Mouse (Mus musculus) CH12.LX (cell line): Measurements from ENCODE around the gene Rps18. TPM values are rescaled to one million over a fixed set of nuclear protein-coding genes. Genes with fewer than 3 reads are reported as not detected.

ENCODE experiments used
- DNase-seq: peaks from one replicate; pipeline ENCODE4 v3.0.0-alpha.2; 2013; ENCODE audit errors: extremely low read depth
- H3K27ac ChIP-seq: 2 replicates; pipeline ENCODE4 v1.5.1; 2012; ENCODE audit warnings: low read depth, mild to moderate bottlenecking, control low read depth, moderate library complexity; ENCODE audit not compliant: insufficient read depth
- H3K27me3 ChIP-seq: replicated peaks from 2 replicates; pipeline ENCODE3; 2012; ENCODE audit warnings: inconsistent platforms
- H3K36me3 ChIP-seq, 2 experiments: replicated peaks in 1 of 2; 2 replicates each; pipeline versions ENCODE3 to v1.6.1; 2012; ENCODE audit warnings: inconsistent platforms in 1 of 2, low read length in 1 of 2, mild to moderate bottlenecking in 1 of 2, mixed read lengths in 1 of 2, moderate library complexity in 1 of 2; ENCODE audit not compliant: control insufficient read depth in 1 of 2, insufficient read depth in 1 of 2
- H3K4me1 ChIP-seq, 2 experiments: 2 replicates each; pipeline ENCODE4 v1.6.1; 2012; ENCODE audit warnings: inconsistent platforms in 1 of 2, moderate library complexity in 1 of 2; ENCODE audit not compliant: insufficient read depth in 2 of 2, control insufficient read depth in 1 of 2
- H3K4me2 ChIP-seq: 2 replicates; pipeline ENCODE4 v1.6.1; 2012; ENCODE audit warnings: low read depth, mild to moderate bottlenecking, control low read depth; ENCODE audit not compliant: poor library complexity, insufficient read depth, severe bottlenecking
- H3K4me3 ChIP-seq, 3 experiments: fragments of 150-350 bp in 1 of 3; sonication (generic) in 1 of 3; replicated peaks in 1 of 3; 2 replicates each; pipeline versions ENCODE3 to v1.5.1; 2011 to 2012; ENCODE audit warnings: low read depth in 2 of 3, low read length in 2 of 3, mild to moderate bottlenecking in 2 of 3, moderate library complexity in 2 of 3, control low read depth in 1 of 3, improper control_type of control experiment in 1 of 3, inconsistent platforms in 1 of 3, mixed read lengths in 1 of 3; ENCODE audit not compliant: poor library complexity in 1 of 3
- H3K79me2 ChIP-seq: replicated peaks from 2 replicates; pipeline ENCODE4 v1.6.1; 2012; ENCODE audit warnings: mild to moderate bottlenecking, moderate library complexity; ENCODE audit not compliant: control insufficient read depth, poor library complexity, insufficient read depth, severe bottlenecking; ENCODE audit errors: extremely low read depth
- H3K9ac ChIP-seq: 2 replicates; pipeline ENCODE4 v1.6.1; 2012; ENCODE audit warnings: low read depth, mild to moderate bottlenecking, control low read depth, moderate library complexity; ENCODE audit not compliant: insufficient read depth
- H3K9me3 ChIP-seq: replicated peaks from 2 replicates; pipeline ENCODE3; 2012; ENCODE audit warnings: low read length, inconsistent platforms, mixed read lengths
- CHD1 ChIP-seq: IDR thresholded peaks from 2 replicates; pipeline ENCODE4 v1.6.1; 2012; ENCODE audit warnings: low read depth, low read length, improper control_type of control experiment, inconsistent platforms
- CHD2 ChIP-seq: IDR thresholded peaks from 2 replicates; pipeline ENCODE4 v1.6.1; 2011; ENCODE audit warnings: low read length, improper control_type of control experiment
- CTCF ChIP-seq, 2 experiments: IDR thresholded peaks in 1 of 2; conservative IDR thresholded peaks in 1 of 2; 2 replicates each; pipeline ENCODE4 v1.5.1; 2011 to 2012; ENCODE audit warnings: low read depth in 2 of 2, low read length in 2 of 2, improper control_type of control experiment in 1 of 2, inconsistent platforms in 1 of 2, mild to moderate bottlenecking in 1 of 2, moderate library complexity in 1 of 2
- E2F4 ChIP-seq: IDR thresholded peaks from 2 replicates; pipeline ENCODE4 v1.6.1; 2011; ENCODE audit warnings: low read depth, low read length, improper control_type of control experiment; ENCODE audit not compliant: insufficient replicate concordance
- ELF1 ChIP-seq: IDR thresholded peaks from 2 replicates; pipeline ENCODE4 v1.6.1; 2014; ENCODE audit warnings: low read depth, mild to moderate bottlenecking, inconsistent platforms, low read length, improper control_type of control experiment
- EP300 ChIP-seq: IDR thresholded peaks from 2 replicates; pipeline ENCODE4 v1.6.1; 2011; ENCODE audit warnings: low read length, improper control_type of control experiment
- GABPA ChIP-seq: IDR thresholded peaks from 2 replicates; pipeline ENCODE4 v1.6.1; 2012; ENCODE audit warnings: low read depth, low read length, improper control_type of control experiment, inconsistent platforms; ENCODE audit not compliant: insufficient replicate concordance
- HCFC1 ChIP-seq: IDR thresholded peaks from 2 replicates; pipeline ENCODE4 v1.6.1; 2012; ENCODE audit warnings: low read depth, mild to moderate bottlenecking, inconsistent platforms, low read length, improper control_type of control experiment
- IRF4 ChIP-seq: IDR thresholded peaks from 2 replicates; pipeline ENCODE4 v1.6.1; 2014; ENCODE audit warnings: low read depth, mild to moderate bottlenecking, inconsistent platforms, low read length, improper control_type of control experiment
- JUN ChIP-seq: IDR thresholded peaks from 2 replicates; pipeline ENCODE4 v1.6.1; 2011; ENCODE audit warnings: low read depth, mild to moderate bottlenecking, low read length, improper control_type of control experiment, moderate library complexity; ENCODE audit not compliant: insufficient read depth
- JUND ChIP-seq: conservative IDR thresholded peaks from 2 replicates; pipeline ENCODE4 v1.6.1; 2011; ENCODE audit warnings: low read depth, low read length, improper control_type of control experiment
- KAT2A ChIP-seq: IDR thresholded peaks from 2 replicates; pipeline ENCODE4 v1.6.1; 2012; ENCODE audit warnings: low read length, improper control_type of control experiment, inconsistent platforms; ENCODE audit not compliant: insufficient replicate concordance
- MAFK ChIP-seq: IDR thresholded peaks from 2 replicates; pipeline ENCODE4 v1.6.1; 2011; ENCODE audit warnings: low read length, improper control_type of control experiment; ENCODE audit not compliant: insufficient replicate concordance
- MAX ChIP-seq: IDR thresholded peaks from 2 replicates; pipeline ENCODE4 v1.6.1; 2011; ENCODE audit warnings: low read length, improper control_type of control experiment
- MAZ ChIP-seq: IDR thresholded peaks from 2 replicates; pipeline ENCODE4 v1.6.1; 2012; ENCODE audit warnings: low read depth, mild to moderate bottlenecking, inconsistent platforms, low read length, improper control_type of control experiment, moderate library complexity
- MEF2A ChIP-seq: IDR thresholded peaks from 2 replicates; pipeline ENCODE4 v1.6.1; 2014; ENCODE audit warnings: low read depth, mild to moderate bottlenecking, inconsistent platforms, low read length, improper control_type of control experiment, borderline replicate concordance
- MXI1 ChIP-seq: IDR thresholded peaks from 2 replicates; pipeline ENCODE4 v1.6.1; 2011; ENCODE audit warnings: mild to moderate bottlenecking, low read depth, low read length, improper control_type of control experiment
- MYC ChIP-seq: IDR thresholded peaks from 2 replicates; pipeline ENCODE4 v1.6.1; 2011; ENCODE audit warnings: low read depth, mild to moderate bottlenecking, improper control_type of control experiment, low read length
- NELFE ChIP-seq: IDR thresholded peaks from 2 replicates; pipeline ENCODE4 v1.6.1; 2011; ENCODE audit warnings: low read depth, low read length, improper control_type of control experiment
- NRF1 ChIP-seq: IDR thresholded peaks from 2 replicates; pipeline ENCODE4 v1.6.1; 2014; ENCODE audit warnings: low read depth, mild to moderate bottlenecking, inconsistent platforms, low read length, improper control_type of control experiment, moderate library complexity
- PAX5 ChIP-seq: IDR thresholded peaks from 2 replicates; pipeline ENCODE4 v1.6.1; 2012; ENCODE audit warnings: low read length, inconsistent platforms, mixed read lengths
- POLR2A ChIP-seq: IDR thresholded peaks from 2 replicates; pipeline ENCODE4 v1.6.1; 2011; ENCODE audit warnings: low read depth, mild to moderate bottlenecking, improper control_type of control experiment, low read length
- RAD21 ChIP-seq: IDR thresholded peaks from 2 replicates; pipeline ENCODE4 v1.6.1; 2011; ENCODE audit warnings: low read depth, mild to moderate bottlenecking, low read length, improper control_type of control experiment, moderate library complexity
- RCOR1 ChIP-seq: conservative IDR thresholded peaks from 2 replicates; pipeline ENCODE4 v1.6.1; 2012; ENCODE audit warnings: low read depth, mild to moderate bottlenecking, inconsistent platforms, low read length, improper control_type of control experiment
- SIN3A ChIP-seq: IDR thresholded peaks from 2 replicates; pipeline ENCODE4 v1.6.1; 2012; ENCODE audit warnings: low read length, improper control_type of control experiment, inconsistent platforms
- SMC3 ChIP-seq: IDR thresholded peaks from 2 replicates; pipeline ENCODE4 v1.6.1; 2011; ENCODE audit warnings: low read depth, low read length, improper control_type of control experiment
- TBP ChIP-seq: conservative IDR thresholded peaks from 2 replicates; pipeline ENCODE4 v1.6.1; 2011; ENCODE audit warnings: low read depth, low read length, improper control_type of control experiment
- TCF12 ChIP-seq: IDR thresholded peaks from 2 replicates; pipeline ENCODE4 v1.6.1; 2014; ENCODE audit warnings: low read depth, mild to moderate bottlenecking, inconsistent platforms, low read length, improper control_type of control experiment
- UBTF ChIP-seq: IDR thresholded peaks from 2 replicates; pipeline ENCODE4 v1.6.1; 2012; ENCODE audit warnings: low read depth, mild to moderate bottlenecking, inconsistent platforms, low read length, improper control_type of control experiment, moderate library complexity
- USF1 ChIP-seq: IDR thresholded peaks from 2 replicates; pipeline ENCODE4 v1.6.1; 2014; ENCODE audit warnings: low read depth, mild to moderate bottlenecking, inconsistent platforms, low read length, improper control_type of control experiment
- USF2 ChIP-seq: conservative IDR thresholded peaks from 2 replicates; pipeline ENCODE4 v1.6.1; 2011; ENCODE audit warnings: low read depth, low read length, improper control_type of control experiment
- ZC3H11A ChIP-seq: IDR thresholded peaks from 2 replicates; pipeline ENCODE4 v1.6.1; 2012; ENCODE audit warnings: low read depth, mild to moderate bottlenecking, inconsistent platforms, low read length, improper control_type of control experiment
- ZKSCAN1 ChIP-seq: IDR thresholded peaks from 2 replicates; pipeline ENCODE4 v1.6.1; 2012; ENCODE audit warnings: low read depth, inconsistent platforms, low read length, improper control_type of control experiment, borderline replicate concordance
- ZMIZ1 ChIP-seq: IDR thresholded peaks from 2 replicates; pipeline ENCODE4 v1.6.1; 2012; ENCODE audit warnings: low read depth, mild to moderate bottlenecking, inconsistent platforms, low read length, improper control_type of control experiment
- dilution Hi-C: fragments of 300-500 bp; cut with MboI; formaldehyde crosslinking; loops from 2 replicates; pipeline ENCODE4 v1.14.3; 2020; ENCODE audit warnings: low sequenced_read_pairs; ENCODE audit not compliant: extremely low pct_unique_long_range_greater_than_20kb, extremely low pct_ligation_motif_present
- in situ Hi-C: fragments of 300-500 bp; cut with MboI; formaldehyde crosslinking; loops from 3 replicates; pipeline ENCODE4 v1.14.3; 2019; ENCODE audit warnings: low sequenced_read_pairs, low pct_ligation_motif_present, low pct_unique_long_range_greater_than_20kb, mixed read lengths
- polyA plus RNA-seq: library from polyadenylated mRNA; unstranded; fragments of >175 nt; gene quantifications from 2 replicates; pipeline ENCODE4 v1.2.1, GENCODE M21; 2012; ENCODE audit warnings: low read depth; ENCODE audit not compliant: insufficient read length
- total RNA-seq, 2 experiments: library from RNA; depleted of rRNA; stranded (reverse); fragments of 300-350 nt in 1 of 2; fragments of >200 nt in 1 of 2; gene quantifications; 2 replicates each; pipeline ENCODE4 v1.2.3; 2012 to 2014

Rps18 gene
- total and polyA plus RNA-seq, 3 experiments: 246 to 991 (median 302) TPM

GRCm38 (mm10) chr17:33915671-33916250 lies 40.0 kb downstream of the Rps18 start, which contains the start of the genes Tapbp and Zbtb22:
Gene Tapbp (plus strand): TSS chr17:33915899.
Gene Zbtb22 (plus strand): TSS chr17:33915904.
- TF ChIP-seq SMC3 (no peak), MAX (no peak), NRF1 (peak; percentile 46; the same call in 1 of the 2 replicates), TBP (peak; percentile 37; the same call in 1 of the 2 replicates), USF1 (no peak), HCFC1 (peak; percentile 79), JUND (no peak), GABPA (no peak), MYC (no peak), RAD21 (no peak), NELFE (no peak), CTCF (conservative IDR thresholded peaks at IDR 0.05 in 1 of 2, IDR thresholded peaks at IDR 0.05 in 1 of 2; ENCODE audit: low read depth in 2 of 2, low read length in 2 of 2) (no peak), KAT2A (no peak), ELF1 (peak; percentile 89), PAX5 (no peak), CHD1 (no peak), IRF4 (peak; percentile 43; the same call in 1 of the 2 replicates), E2F4 (no peak), SIN3A (peak; percentile 100), POLR2A (peak; percentile 60), JUN (no peak), MAZ (peak; percentile 96), ZC3H11A (no peak), ZMIZ1 (no peak), ZKSCAN1 (no peak), MXI1 (peak; percentile 85), UBTF (no peak), MAFK (no peak), EP300 (no peak), CHD2 (peak; percentile 90), TCF12 (peak; percentile 47), MEF2A (no peak), USF2 (peak; percentile 64), RCOR1 (no peak)
- Histone ChIP-seq H3K27me3 (no peaks in the 10 kb centered on the region), H3K27ac (peak within 1 kb of the TSS; percentile 22; the same call in 1 of the 2 replicates), H3K36me3 (peaks cover 49 to 61% of the 10 kb centered on the region in 2 experiments), H3K79me2 (peaks cover 9% of the 10 kb centered on the region), H3K4me3 (peak within 1 kb of the TSS; percentile 58 to 62 (median 59)), H3K9me3 (peaks cover 6% of the 10 kb centered on the region), H3K4me2 (peak within 1 kb of the TSS; percentile 62), H3K4me1 (peaks cover 27 to 50% of the 10 kb centered on the region in 2 experiments), H3K9ac (peak within 1 kb of the TSS; percentile 70)
- dilution Hi-C loops (no loop called here), in situ Hi-C loops (no loop called here)
- DNase-seq: peak; percentile 98
